Mouse (Mus musculus): ENCODE measurements around the gene Gm49355.

DNA sequence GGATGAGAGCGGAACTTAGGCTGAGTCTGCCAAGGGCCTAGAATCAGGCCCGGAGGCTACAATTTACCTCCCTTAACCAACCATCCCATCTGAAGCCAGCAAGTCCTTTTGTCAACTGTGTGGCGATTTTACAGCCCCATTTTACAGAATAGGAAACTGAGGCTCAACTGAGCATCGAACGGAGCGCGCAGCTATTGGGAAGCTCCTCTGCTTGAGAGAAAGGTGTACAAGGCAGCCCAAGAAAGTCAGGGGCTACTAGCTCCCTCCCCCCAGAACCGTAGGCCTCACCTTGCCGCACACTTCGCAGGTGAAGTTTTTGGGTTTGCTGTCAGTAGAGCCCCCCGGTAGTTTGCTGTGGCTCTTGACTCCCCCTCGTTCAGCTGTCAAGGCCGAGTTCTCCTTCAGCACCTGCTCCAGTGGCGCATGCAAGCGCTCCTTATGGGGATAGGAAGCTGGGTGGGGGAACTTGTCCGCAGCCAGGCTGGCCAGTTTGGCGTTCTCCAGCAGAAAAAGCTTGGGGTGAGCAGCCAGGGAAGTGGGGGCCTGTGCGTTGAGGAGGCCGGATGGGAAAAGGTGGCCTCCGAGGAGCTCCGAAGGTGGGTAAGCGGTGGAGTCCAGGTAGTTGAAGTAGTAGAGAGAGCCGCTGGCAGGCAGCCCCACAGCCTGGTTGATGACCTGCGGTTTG, 60.4 kb downstream of the Gm49355 start:
- TF ChIP-seq POLR2AphosphoS2 (IDR thresholded peaks at IDR 0.05; ENCODE audit: low read depth, low read length) (no peak), CTCF (conservative IDR thresholded peaks at IDR 0.05 in 1 of 2, IDR thresholded peaks at IDR 0.05 in 1 of 2; ENCODE audit: low read depth in 2 of 2, low read length in 2 of 2) (no peak), JUND (conservative IDR thresholded peaks at IDR 0.05; ENCODE audit: low read depth, low read length) (no peak), RAD21 (IDR thresholded peaks at IDR 0.05; ENCODE audit: low read depth, low read length) (no peak), CHD2 (IDR thresholded peaks at IDR 0.05; ENCODE audit: low read length) (no peak), POLR2A (IDR thresholded peaks at IDR 0.05; ENCODE audit: low read depth, low read length) (no peak), TCF12 (IDR thresholded peaks at IDR 0.05; ENCODE audit: low read depth, low read length) (no peak), ZKSCAN1 (IDR thresholded peaks at IDR 0.05; ENCODE audit: borderline replicate concordance, low read depth, low read length) (no peak), EP300 (IDR thresholded peaks at IDR 0.05; ENCODE audit: low read length) (no peak), MXI1 (IDR thresholded peaks at IDR 0.05; ENCODE audit: low read depth, low read length) (no peak), MYC (IDR thresholded peaks at IDR 0.05; ENCODE audit: low read depth, low read length) (no peak), E2F4 (IDR thresholded peaks at IDR 0.05; ENCODE audit: insufficient replicate concordance, low read depth, low read length) (no peak)
